ENCODE assay signal across 1 mouse cellular context in the genomic region with DNA sequence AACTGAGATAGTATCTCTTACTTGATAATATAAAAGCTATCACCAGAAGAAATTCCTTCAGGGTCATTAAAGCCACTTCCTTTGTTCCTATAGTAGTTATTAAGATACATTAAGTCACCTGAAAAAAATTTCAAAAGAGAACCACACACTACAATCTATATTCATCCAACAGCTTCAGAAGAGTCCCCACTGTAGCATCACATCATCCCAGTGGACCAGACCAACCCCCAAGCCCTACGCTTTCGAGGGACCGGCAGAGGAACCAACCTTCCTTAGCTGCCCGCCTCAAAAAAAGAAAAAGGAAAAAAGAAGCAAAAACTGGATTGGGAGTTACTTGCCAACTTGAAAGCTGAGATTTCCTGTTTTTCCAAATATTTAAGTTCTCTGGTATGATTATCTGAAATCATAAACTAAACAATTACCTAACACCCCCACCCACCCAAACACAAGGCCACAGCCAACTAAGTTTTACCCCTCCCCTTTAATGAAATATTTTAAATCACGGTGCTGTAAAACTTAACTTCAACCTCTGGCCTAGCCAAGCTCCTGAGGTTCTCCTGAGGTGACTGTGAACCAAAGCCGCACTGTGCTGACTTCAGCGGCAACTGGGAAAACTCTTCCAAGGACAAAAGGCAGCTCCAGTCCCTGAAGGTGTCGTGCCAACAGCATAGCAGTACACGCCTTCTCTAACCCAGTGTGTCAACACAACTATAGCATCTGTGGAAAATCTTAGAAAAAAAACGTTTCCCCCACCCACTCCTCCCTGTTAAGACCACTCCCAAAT.
TF ChIP-seq lines count a peak whose summit lies in the region.

No protein-coding gene starts in this region.

TF ChIP-seq in CH12.LX, 34 proteins besides CTCF, POLR2A, EP300 and RAD21 (continued from another document):
- no peak for TF ChIP-seq MAFK (IDR thresholded peaks at IDR 0.05; ENCODE audit: insufficient replicate concordance, low read length)
- no peak for TF ChIP-seq ELF1 (IDR thresholded peaks at IDR 0.05; ENCODE audit: low read depth, low read length)
- no peak for TF ChIP-seq ZKSCAN1 (IDR thresholded peaks at IDR 0.05; ENCODE audit: borderline replicate concordance, low read depth, low read length)
- TF ChIP-seq SMC3 (IDR thresholded peaks at IDR 0.05; ENCODE audit: low read depth, low read length), result no peak
- no peak for TF ChIP-seq ZC3H11A (IDR thresholded peaks at IDR 0.05; ENCODE audit: low read depth, low read length)
- TF ChIP-seq POLR2AphosphoS2 (IDR thresholded peaks at IDR 0.05; ENCODE audit: low read depth, low read length), result no peak
- no peak for TF ChIP-seq MXI1 (IDR thresholded peaks at IDR 0.05; ENCODE audit: low read depth, low read length)
- no peak for TF ChIP-seq MYC (IDR thresholded peaks at IDR 0.05; ENCODE audit: low read depth, low read length)
